Mouse (Mus musculus) heart, postnatal 10 days (tissue): ENCODE measurements at regions not wholly inside any gene's neighbourhood (a gene's known extent, or its start where the extent isn't known, plus 50 kb on each side); places are given as distances from the start of the nearest gene placed in this dataset.

Source experiments
- DNase-seq, 2 experiments: peaks; one replicate each; pipeline ENCODE4 v3.0.0; 2021
- intact Hi-C: fragments of 180-260 bp; cut with DNase I; formaldehyde crosslinking; loops from one replicate; pipeline ENCODE4 v1.15.1; 2025

- peak in 1 of 2 experiments; percentile 7 for DNase-seq
Measured at GRCm38 (mm10) chr8:103475816-103476797, 625.3 kb upstream of the Cdh5 start.

DNA sequence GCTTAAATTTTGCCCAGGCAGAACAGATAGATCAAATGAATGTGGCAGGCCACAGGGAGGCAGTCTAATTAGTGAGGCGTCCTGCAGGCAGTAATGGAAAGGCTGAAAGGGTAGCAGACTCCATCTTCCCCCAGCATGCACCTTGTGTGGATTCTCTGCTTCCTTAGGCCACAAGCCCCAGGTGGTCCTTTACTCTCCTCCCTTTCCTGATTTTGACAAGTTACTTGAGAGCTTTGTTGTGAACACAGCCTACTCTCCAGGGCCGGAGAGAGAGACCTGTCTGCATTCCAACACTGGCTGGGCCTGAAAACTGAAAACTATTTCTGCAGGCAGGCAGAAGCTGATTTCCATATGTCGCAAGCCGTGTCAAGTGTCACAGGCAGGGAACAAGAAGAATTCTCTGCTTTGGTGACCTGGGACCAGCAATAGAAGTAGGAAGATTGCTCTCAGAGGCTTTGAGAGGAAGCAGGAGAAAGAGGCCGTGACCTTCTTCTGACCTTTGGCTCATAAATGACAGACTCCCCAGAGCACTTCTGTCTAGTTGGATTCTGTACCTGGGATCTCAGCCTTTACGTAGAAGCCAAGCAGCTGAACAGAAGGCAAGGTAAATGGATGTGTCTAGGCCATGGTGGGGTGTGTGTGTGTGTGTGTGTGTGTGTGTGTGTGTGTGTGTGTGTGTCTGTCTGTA is 619.2 kb upstream of the Cdh5 start:
- DNase-seq, result no peak
- intact Hi-C loops, result no loop called here

More at GRCm38 (mm10) chr8:103475816-103476797, 625.3 kb upstream of the Cdh5 start:
- intact Hi-C loops, result no loop called here

- intact Hi-C loops, result no loop called here
- no peak for DNase-seq
Measured at GRCm38 (mm10) chr8:103485441-103485840, 616.0 kb upstream of the Cdh5 start.

DNA sequence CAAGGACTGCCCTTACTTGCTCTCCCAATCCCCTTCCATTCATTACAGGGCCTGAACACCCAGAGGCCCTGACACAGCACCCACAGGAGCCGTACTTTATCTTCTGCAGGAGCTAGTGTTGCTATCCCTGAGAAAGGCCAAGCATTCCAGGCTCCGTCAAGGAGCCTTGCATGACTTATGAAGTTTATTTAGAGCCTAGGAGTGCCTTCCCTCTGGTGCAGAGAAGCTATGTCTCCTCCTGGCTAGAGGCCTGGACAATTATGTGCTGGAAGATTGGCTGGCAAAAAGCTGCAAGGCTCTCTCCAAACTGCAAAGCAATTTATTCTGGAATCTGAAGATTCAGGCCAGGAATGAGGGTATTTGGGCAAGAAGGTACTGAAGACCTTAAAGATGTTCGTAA is 612.0 kb upstream of the Cdh5 start:
- no peak for DNase-seq
- intact Hi-C loops, result no loop called here

DNA sequence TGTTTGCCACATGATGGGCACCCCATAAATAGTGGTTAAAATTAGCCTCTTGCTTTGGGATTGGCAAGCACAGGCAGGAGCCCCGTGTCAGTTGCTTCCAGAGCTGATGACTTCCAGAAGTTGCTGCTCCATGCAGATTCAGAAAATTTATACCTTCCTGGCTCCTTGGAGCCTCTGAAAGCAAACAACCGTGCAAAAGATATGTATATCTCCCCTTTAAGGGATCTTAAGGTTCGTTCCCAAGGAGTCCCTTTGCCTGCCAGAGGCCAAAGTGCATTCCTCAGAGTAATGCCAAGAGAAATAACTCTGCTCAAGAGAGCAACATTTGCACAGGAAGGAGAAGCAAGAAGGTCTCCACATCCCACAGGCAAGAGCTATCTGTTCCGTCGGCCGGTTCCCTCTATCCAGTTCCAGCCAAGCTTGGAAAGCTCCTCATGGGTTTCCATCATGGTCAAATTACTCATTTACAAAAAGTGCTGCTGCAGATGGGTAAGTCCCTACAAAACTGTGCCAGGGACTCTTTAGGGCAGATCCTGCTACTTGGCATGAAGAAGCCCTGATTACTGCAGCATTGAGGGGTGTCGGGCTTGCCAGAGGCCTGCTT is 608.4 kb upstream of the Cdh5 start:
- peak in 1 of 2 experiments; percentile 6 for DNase-seq
- intact Hi-C loops, result no loop called here

GRCm38 (mm10) chr8:103493932-103494493 is 607.4 kb upstream of the Cdh5 start:
- intact Hi-C loops, result no loop called here
- DNase-seq, result no peak

GRCm38 (mm10) chr8:103494670-103495069 is 606.8 kb upstream of the Cdh5 start:
- intact Hi-C loops, result no loop called here
- DNase-seq, result no peak

- intact Hi-C loops, result no loop called here
- no peak for DNase-seq
Measured at GRCm38 (mm10) chr8:103501328-103501727, 600.1 kb upstream of the Cdh5 start.

- intact Hi-C loops, result no loop called here
- DNase-seq, result no peak
Measured at GRCm38 (mm10) chr8:103502991-103503767, 598.2 kb upstream of the Cdh5 start.

DNA sequence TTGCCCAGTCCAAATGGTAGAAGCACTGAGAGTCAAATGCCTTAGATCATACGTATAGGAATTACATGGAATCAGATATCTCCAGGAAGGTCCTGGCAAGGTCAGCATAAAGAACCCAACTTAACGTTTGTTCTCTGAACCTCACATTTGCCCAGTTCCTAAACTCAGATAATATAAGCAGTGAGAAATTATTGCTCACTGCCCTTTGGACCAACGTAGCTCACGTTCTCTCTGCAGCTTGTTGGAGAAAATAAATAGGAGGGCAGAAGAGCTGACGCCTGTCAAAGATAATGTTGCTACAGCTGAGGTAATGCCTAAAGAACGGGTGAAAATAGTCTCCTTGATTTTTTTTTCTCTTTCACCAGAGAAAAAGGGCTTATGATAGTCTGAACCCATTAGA is 595.1 kb upstream of the Cdh5 start:
- intact Hi-C loops, result no loop called here
- no peak for DNase-seq

DNA sequence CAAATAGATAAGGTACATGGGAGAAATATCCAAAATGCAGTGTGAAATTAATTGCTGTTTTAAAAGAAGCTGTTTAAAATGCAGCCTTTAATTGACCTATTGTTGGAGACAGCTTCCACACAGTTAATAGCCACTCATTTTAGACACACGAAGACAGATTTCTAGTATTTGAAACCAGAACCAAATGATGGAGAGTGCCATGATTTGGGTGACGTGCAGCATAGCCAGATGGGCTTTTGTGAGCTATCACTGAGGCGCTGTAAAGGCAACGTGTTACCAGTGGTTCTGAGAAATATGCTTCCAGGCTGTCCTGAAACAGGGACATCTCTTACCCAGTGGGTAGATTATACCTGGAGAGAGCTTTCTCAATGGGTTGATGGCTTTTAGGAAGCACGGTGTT is 594.4 kb upstream of the Cdh5 start:
- intact Hi-C loops, result no loop called here
- no peak for DNase-seq

GRCm38 (mm10) chr8:103520141-103520866 is 581.1 kb upstream of the Cdh5 start:
- no peak for DNase-seq

DNA sequence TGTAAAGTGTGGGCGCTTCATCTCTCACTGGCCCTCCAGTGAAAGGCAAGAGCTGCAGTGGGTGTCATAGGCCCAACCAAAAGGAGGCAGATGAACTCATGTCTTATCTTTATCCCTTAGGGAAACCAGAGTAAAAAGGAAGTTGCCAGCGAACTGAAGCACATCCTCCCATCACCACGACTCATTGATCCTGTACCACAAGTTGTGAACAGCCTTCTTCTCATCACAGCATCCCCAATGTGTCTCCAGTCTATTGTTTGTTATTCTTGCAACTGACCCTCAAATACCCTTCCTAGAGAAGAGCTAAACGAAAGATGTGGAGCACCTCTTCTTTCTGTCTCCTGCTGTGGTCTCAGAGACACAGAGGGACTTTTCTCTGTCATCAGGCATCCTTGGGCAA is 570.5 kb upstream of the Cdh5 start:
- no peak for DNase-seq
- intact Hi-C loops, result no loop called here

More at GRCm38 (mm10) chr8:103520141-103520866, 581.1 kb upstream of the Cdh5 start:
- intact Hi-C loops, result no loop called here

- peak in 1 of 2 experiments; percentile 3 for DNase-seq
- intact Hi-C loops, result no loop called here
Measured at GRCm38 (mm10) chr8:103534971-103535370, 566.5 kb upstream of the Cdh5 start.

DNA sequence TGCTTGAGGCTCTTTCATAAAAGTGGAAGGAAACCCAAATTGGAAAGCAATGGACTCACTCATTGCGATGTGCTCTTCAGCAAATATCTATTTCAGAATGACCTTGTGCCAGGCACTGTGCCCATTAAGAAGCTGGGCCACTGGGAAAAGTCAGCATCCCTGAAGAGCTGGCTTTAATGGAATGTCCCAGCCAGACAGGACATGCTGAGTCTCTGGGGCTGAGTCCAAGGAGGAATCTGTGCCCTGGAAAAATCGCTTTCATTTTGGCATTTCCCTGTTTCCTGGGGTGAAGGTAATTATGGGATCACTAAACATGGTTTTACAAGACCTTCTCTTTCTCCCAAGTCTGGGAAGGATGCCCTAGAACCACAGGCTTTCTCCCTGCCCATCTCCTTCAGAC is 564.6 kb upstream of the Cdh5 start:
- intact Hi-C loops, result no loop called here
- no peak for DNase-seq

GRCm38 (mm10) chr8:103541954-103542353 is 559.5 kb upstream of the Cdh5 start:
- intact Hi-C loops, result no loop called here
- DNase-seq, result no peak

DNA sequence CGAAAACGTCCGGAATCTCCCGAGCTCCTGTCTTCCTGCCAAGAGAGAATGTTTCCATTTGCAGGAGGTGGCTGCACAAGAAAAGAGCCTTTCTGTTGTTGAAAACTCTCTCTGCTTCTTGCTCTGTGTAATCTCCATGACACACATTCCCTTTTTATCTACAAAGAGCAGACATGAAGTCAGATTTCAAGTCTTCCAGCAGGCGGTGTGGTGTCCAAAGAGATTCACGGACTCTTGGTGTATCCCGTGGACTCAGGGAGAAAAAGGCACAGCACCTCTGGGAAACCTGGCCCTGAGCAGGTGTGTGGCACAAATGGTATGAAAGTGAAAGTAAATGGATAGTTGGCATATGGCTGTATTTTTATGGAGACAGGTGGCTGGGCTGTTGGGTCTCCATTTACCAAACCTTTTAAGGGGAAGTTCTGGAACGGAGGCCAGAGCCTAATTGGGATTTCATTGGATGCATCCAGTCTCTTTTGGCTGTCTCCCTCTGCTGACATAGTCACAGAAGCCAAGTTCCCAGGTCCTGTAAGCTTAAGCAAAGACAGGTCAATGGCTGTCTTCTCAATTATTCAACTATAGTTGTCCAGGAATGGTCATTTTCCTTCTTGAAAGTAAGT is 549.4 kb upstream of the Cdh5 start:
- DNase-seq, result peak; percentile 9 to 10

DNA sequence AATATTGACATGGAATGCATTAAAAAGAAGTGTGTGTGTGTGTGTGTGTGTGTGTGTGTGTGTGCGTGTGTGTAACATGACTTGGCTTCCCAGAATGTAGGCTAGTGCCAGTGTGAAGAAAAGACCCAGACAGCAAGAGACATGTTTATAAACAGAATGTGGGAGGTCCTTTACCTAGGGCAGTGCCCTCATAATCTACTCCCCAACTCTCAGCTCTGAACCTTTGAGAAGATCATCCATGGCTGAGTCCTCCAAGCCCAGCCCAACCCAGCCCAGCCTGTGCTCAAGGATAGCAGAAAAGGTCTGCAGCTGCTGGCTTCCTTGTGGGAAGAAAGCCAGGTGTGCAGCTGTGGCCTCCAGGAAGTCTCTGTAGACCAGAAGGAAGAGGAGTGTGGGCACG is 539.8 kb upstream of the Cdh5 start:
- intact Hi-C loops, result no loop called here
- no peak for DNase-seq

More for the DNA sequence above, 549.4 kb upstream of the Cdh5 start:
- intact Hi-C loops, result no loop called here

DNA sequence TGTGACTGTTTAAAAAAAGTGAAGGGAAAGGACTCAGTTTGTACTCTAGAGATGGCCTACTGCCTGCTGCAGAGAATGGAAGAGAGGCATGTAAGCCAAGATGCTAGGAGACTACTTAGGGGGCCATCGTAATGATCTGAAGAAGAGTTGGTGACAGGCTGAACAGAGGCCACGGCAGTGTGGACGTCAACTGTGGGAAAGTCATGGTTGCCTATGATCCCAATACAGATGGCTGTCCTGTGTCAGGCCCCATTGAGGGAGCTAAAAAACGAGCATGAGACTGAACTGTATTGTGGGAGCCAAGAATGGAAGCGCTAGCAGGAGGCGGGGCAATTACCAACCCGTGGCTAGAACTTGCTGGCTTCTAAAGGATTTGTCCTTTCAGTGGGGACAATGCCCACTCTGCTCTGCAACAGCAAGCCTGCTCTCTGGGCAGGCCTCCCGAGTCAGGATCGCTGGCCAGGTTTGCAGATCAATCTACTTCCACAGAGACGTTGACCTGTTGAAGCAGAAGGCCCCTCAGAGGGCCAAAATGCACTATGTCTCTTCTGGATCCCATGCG is 530.5 kb upstream of the Cdh5 start:
- DNase-seq, result no peak
- intact Hi-C loops, result no loop called here
